Mouse (Mus musculus): ENCODE measurements around the gene Cfap74.
"Not testable (repeated sequence)": the region's sequence is repeated elsewhere in the genome, so short reads cannot be mapped to it uniquely, and the experiment has no call there.

- not testable (repeated sequence) for TF ChIP-seq CTCF (IDR thresholded peaks at IDR 0.05; ENCODE audit: low read depth); EP300 (optimal IDR thresholded peaks at IDR 0.05)
Observed at GRCm38 (mm10) chr4:155473796-155474195, 64.8 kb downstream of the Cfap74 start.
